Mouse (Mus musculus) Patski (cell line): Measurements from ENCODE around the gene Atp6v1c2. TPM values are rescaled to one million over a fixed set of nuclear protein-coding genes. Genes with fewer than 3 reads are reported as not detected.
A peak's percentile ranks its signal among the peaks of the same experiment; 100 is the strongest.

Source experiments
- ATAC-seq: fragments of 100-300 bp; one replicate; pipeline ENCODE4 v1.8.0; 2021
- CTCF ChIA-PET: fragments of 350-600 bp; sonication (Branson Sonifier 250); formaldehyde crosslinking; loops from one replicate; lab custom pipeline; 2022; ENCODE audit warnings: inconsistent platforms; lab: Charles Lee
- POLR2A ChIA-PET: fragments of 350-600 bp; sonication (Branson Sonifier 250); formaldehyde crosslinking; loops from one replicate; lab custom pipeline; 2022; ENCODE audit warnings: antibody characterized with exemption, inconsistent platforms; lab: Charles Lee
- DNase-seq: peaks from one replicate; pipeline ENCODE4 v3.0.0-alpha.2; 2011; ENCODE audit warnings: low read depth, low spot score
- H3K27me3 ChIP-seq: fragments of 371-371 bp; one replicate; pipeline ENCODE4 v1.5.1; 2021
- CTCF ChIP-seq: fragments of 100-300 bp; IDR thresholded peaks from one replicate; pipeline ENCODE4 v1.5.1; 2021
- in situ Hi-C: fragments of 300-500 bp; cut with MboI; formaldehyde crosslinking; loops from 3 replicates; pipeline ENCODE4 v1.11.1; 2018; ENCODE audit warnings: low pct_unique_long_range_greater_than_20kb, mixed read lengths
- polyA plus RNA-seq: library from polyadenylated mRNA; unstranded; gene quantifications from one replicate; pipeline ENCODE4 v1.2.3, GENCODE M21; 2021

The Atp6v1c2 gene
- polyA plus RNA-seq, 1 experiment from 2014 or later: not detected

DNA sequence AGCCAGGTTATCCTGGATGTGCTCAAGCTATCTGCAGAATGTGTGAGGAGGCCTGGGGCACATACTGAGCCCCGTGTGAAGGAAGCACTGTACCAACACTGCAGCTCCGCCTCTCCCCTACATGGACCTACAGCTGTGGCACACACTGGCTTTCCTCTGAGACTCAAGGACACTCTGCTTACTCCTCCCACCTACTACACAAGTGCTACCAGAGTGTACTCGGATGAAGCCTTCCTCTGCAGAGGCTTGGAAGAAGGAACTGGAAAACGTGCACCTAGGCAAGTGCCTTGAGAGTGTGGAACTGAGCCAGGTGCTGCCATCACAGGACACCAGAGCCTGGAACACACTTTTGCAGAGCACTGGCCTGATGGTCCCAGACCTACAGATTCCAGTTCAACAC lies 38.6 kb downstream of the Atp6v1c2 start:
- no peak for TF ChIP-seq CTCF
- ATAC-seq (no peak), DNase-seq (no peak)
- H3K27me3 ChIP-seq: no peaks in the 10 kb centered on the region
- ChIA-PET CTCF (no interaction called here), POLR2A (no interaction called here)
- in situ Hi-C loops: no loop called here

DNA sequence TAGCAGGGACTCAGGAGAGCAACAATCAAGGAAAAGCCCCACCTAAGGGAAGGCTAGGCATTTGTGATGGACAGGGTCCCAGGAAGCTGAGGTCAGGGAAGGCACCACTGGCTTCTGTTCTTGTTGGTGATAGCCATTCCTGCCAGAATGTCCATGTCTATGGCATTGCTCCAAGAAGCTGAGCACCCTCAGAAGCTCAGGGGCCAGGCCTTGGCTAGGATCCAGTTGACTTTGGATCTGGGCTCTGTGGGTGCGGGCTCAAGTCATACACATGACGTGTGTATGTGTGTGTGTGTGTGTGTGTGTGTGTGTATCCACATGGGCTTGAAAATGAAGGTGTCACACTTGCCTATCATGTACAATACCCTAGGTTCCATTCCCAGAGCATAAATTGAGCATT lies 39.2 kb downstream of the Atp6v1c2 start:
- TF ChIP-seq CTCF: no peak
- CTCF ChIA-PET: no interaction called here
- ATAC-seq (no peak), DNase-seq (no peak)
- POLR2A ChIA-PET: no interaction called here
- H3K27me3 ChIP-seq: no peaks in the 10 kb centered on the region
- in situ Hi-C loops: no loop called here

DNA sequence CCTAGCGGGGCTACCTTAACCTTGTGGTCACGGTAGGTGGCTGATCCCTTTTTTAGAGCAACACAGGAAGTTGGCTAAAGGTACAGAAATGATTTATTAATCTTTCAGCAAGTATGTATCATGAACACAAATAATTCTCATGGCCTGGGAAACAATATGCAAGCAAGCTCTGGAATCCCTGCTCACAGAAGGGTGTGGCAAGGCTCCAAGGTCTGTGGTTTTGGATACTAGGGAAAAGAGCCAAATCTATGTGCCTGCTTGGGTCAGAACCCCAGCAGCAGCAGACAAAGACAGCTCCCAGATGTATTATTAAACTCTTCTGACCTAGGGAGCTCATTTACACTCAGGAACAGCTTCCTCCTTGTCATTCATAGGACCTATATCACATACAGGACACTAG lies 40.1 kb downstream of the Atp6v1c2 start:
- no peaks in the 10 kb centered on the region for H3K27me3 ChIP-seq
- ChIA-PET POLR2A (no interaction called here), CTCF (no interaction called here)
- ATAC-seq (no peak), DNase-seq (no peak)
- in situ Hi-C loops: no loop called here
- TF ChIP-seq CTCF: no peak

DNA sequence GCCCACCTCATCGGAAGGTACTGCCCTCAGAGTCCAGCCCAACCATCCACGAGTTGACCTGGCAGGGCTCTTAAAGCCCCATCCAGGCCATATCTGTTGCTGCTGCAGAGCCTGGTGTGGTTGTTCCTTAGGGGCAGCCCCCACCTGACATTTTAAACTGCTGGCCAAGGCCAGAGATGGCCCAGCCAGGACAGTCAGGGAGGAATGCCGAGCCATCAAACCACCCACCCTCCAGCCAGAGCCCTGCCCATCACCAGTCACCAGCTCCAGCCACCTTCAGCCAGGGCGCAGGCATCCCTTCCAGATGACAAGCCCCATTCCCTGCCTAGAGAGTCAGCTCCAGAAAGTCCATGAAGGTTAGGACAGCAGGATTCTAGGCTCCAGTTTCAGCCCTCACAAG lies 40.7 kb downstream of the Atp6v1c2 start:
- CTCF ChIA-PET: no interaction called here
- in situ Hi-C loops: no loop called here

DNA sequence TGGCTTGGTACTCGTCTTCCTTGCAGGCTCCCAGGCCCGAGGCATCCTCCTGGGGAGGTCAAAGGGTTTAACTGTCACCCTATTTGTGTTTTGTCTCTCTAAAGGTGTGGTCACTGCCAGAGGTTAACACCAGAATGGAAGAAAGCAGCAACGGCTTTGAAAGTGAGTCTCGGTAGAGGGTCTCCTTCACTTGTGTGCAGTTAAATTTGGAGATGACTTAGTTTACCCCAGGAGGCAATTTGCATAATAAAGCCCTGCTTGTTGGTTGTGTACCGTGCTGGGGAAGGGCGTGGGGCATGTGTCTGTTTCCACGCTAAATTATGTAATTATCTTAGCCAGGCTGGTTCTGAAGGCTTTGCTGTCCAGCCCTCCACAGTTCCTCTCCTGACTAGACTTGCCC lies 55.3 kb downstream of the Atp6v1c2 start:
- no peak for DNase-seq
- no peaks in the 10 kb centered on the region for H3K27me3 ChIP-seq
- no peak for TF ChIP-seq CTCF
- in situ Hi-C loops: no loop called here
- ATAC-seq: no peak
- ChIA-PET POLR2A (no interaction called here), CTCF (no interaction called here)

More for the DNA sequence above, 40.7 kb downstream of the Atp6v1c2 start:
- no peak for TF ChIP-seq CTCF
- ATAC-seq (peak; percentile 1), DNase-seq (no peak)
- H3K27me3 ChIP-seq: no peaks in the 10 kb centered on the region
- POLR2A ChIA-PET: no interaction called here

DNA sequence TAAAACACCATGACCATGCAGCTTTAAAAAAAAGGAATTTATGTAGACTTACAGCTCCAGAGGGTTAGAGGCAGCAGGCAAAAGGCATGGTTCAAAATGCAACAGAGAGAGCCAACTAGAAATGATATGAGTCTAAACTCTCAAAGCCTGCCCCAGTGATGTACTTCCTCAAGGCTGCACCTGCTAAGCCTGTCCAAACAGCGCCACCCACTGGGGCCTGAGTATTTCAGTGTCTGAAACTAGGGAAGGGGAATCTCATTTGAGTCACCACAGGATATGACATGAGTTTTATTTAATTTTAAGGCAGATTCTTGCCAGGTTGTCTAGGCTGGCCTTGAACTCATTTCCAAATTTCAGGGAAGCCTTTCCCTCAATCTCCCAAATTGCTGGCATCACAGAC lies 57.9 kb downstream of the Atp6v1c2 start:
- peak; percentile 70 for TF ChIP-seq CTCF
- ATAC-seq (no peak), DNase-seq (no peak)
- CTCF ChIA-PET: interaction anchor here (1.6 kb wide), 1 partner anchor 11 kb away, joined by 3 read pairs; no protein-coding TSS in a partner anchor
- in situ Hi-C loops: no loop called here
- H3K27me3 ChIP-seq: no peaks in the 10 kb centered on the region
- POLR2A ChIA-PET: no interaction called here

DNA sequence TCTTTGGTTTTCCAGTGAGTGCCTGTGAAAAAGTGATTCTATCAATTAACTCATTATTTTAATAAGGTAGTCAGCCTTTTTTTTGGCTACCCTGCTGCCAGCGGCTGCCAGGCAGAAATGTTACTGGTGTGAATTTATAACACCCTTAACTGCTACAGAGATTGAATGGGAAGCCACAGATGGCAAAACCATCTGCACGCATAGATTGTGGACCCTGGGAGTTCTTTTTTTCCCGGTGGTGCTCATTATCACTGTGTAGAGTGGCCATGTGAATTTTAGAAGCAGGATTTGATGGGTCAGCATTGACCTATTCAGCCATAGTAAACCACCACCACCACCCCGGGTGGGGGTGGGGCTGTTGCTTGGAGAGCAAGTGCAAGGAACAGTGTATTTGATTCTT lies 61.8 kb downstream of the Atp6v1c2 start:
- POLR2A ChIA-PET: no interaction called here
- H3K27me3 ChIP-seq: no peaks in the 10 kb centered on the region
- DNase-seq: no peak
- no peak for ATAC-seq
- CTCF ChIA-PET: no interaction called here
- in situ Hi-C loops: no loop called here
- TF ChIP-seq CTCF: no peak

DNA sequence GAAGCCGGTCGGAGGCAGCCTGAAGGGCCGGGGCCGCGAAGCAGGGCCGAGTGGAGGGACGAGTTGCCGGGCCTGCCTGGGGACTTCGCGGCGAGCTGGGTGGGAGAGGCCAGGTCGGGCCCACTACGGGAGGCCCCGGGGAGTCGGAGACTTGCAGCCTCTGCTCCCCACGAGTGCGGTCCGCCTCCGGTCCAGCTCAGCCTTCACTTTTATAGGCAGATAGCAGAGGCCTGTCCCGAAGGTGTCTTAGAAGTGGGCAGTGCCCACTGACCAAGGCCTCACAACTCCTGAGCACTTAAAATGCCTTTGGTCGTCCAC lies 62.5 kb downstream of the Atp6v1c2 start:
- ChIA-PET CTCF (interaction anchor here (1.6 kb wide), 1 partner anchor 10 kb away, joined by 5 read pairs; no protein-coding TSS in a partner anchor), POLR2A (no interaction called here)

DNA sequence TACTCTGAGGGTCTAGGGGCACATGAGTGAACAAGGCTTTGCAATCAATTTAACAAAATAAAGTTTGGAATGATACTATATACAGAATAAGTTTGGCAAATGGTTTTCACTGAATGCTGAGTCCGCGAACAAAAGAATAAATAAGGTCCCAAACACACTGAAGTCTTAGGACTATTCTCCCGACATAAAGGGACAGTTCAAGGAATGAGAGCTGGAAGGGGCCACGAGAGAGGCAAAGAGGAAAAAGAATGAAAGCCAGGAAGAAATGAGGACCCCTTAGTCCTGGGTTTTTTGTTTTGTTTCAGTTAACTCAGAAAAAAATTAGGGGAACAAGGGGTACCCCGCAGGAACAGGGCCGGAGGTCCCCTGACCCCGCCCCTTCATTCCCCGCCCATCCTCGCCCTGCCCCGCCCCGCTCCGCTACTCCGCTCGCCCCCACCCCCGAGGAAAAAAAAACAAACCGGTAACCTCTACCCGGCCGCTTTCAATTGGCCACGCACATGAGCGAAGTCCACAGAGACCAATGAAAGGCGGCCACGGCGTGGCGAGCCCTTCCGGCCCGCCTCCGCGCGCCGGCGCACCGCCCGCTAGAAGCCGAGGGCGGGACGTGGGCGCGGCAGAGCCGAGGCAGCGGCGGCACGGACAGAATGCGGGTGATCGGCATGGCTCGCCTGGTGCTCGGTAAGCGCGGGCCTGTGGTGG lies 63.0 kb downstream of the Atp6v1c2 start, which contains the start of gene Pdia6:
Gene Pdia6, plus strand, starts transcription at position 575 of the 702 bp plus-strand sequence.
- H3K27me3 ChIP-seq: no peaks in the 10 kb centered on the region
- POLR2A ChIA-PET: no interaction called here
- DNase-seq (peak; percentile 71), ATAC-seq (peak; percentile 97)
- TF ChIP-seq CTCF: no peak
- CTCF ChIA-PET: interaction anchor here (1.6 kb wide), 1 partner anchor 9 kb away, joined by 5 read pairs; no protein-coding TSS in a partner anchor
- in situ Hi-C loops: no loop called here

More for the DNA sequence above, 62.5 kb downstream of the Atp6v1c2 start:
- no peak for TF ChIP-seq CTCF
- H3K27me3 ChIP-seq: no peaks in the 10 kb centered on the region
- ATAC-seq (peak; percentile 45), DNase-seq (no peak)
- in situ Hi-C loops: no loop called here

DNA sequence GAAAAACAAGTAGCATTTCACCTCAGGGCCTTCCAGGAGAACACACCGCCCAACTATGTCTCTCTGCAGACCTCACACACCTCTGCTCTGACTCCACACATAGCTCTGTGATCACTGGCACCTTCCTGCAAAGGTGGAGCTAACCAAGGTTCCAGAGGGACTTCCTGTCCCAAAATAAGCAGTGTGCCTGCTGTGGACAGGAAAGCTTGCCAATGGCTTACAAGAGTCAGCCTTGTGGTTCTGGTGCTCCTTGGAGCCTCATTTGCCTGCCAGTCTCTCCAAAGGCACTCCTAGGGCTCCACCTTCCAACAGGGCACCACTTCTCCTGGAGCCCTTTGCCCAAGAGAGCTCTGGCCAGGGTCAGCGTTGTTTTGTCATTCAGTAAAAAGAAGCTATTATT lies 64.3 kb downstream of the Atp6v1c2 start:
- CTCF ChIA-PET: no interaction called here
- POLR2A ChIA-PET: no interaction called here
- no peak for TF ChIP-seq CTCF
- DNase-seq (no peak), ATAC-seq (no peak)
- in situ Hi-C loops: loop anchor here (5.0 kb wide), 1 partner anchor 453 kb away; the partner anchor contains the start of gene E2f6
- H3K27me3 ChIP-seq: no peaks in the 10 kb centered on the region

DNA sequence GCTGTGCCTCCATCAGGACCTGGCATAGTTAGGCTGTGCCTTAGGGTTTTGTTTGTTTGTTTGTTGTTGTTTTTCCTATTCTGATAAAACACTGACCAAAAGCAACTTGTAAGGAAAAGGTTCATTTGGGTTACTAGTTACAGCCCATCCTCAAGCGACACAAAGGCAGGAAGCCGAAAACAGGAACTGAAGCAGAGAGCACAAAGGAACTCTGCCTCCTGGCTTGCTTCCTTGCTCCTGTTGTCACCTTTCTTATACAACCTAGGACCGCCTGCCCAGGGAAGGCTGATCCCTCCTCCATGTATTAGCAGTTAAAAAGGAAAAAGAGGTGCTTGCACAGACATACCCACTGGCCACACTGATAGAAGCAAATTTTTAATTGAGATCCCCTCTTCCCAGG lies 65.3 kb downstream of the Atp6v1c2 start:
- TF ChIP-seq CTCF: no peak

DNA sequence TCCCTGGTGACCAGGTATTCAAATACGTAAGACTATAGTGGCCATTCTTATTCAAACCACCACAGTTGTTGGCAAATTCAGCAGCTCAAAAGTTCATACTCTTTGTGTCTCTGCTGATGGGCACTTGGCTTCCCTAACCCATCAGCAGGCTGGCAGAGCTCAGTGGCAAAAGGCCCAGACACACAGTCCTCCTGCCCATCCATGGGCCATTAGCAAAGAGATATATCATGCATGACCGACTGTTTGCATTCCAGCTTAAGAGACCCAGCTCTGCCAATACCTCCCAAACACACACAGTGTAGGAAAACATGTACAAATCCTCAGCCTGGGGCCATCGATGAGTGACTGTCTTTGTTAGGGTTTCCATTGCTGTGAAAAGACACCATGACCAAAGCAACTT lies 68.2 kb downstream of the Atp6v1c2 start:
- ChIA-PET POLR2A (no interaction called here), CTCF (no interaction called here)
- no peak for DNase-seq
- no peak for ATAC-seq
- in situ Hi-C loops: loop anchor here (5.0 kb wide), 1 partner anchor 449 kb away; the partner anchor contains the start of gene E2f6
- no peaks in the 10 kb centered on the region for H3K27me3 ChIP-seq
- no peak for TF ChIP-seq CTCF

More for the DNA sequence above, 65.3 kb downstream of the Atp6v1c2 start:
- POLR2A ChIA-PET: no interaction called here
- no peaks in the 10 kb centered on the region for H3K27me3 ChIP-seq
- in situ Hi-C loops: loop anchor here (5.0 kb wide), 1 partner anchor 452 kb away; the partner anchor contains the start of gene E2f6
- DNase-seq (no peak), ATAC-seq (no peak)
- CTCF ChIA-PET: no interaction called here
